In genomic region chr3:19978474-19978873, GRCm38 (mm10) we compare ENCODE assay signal across 11 mouse cellular contexts. TPM values are rescaled to one million over a fixed set of nuclear protein-coding genes. Genes with fewer than 3 reads are reported as not detected.
A peak's percentile ranks its signal among the peaks of the same experiment; 100 is the strongest.
DNase-seq lines count a peak whose midpoint lies in the region; ATAC-seq and TF ChIP-seq lines count a peak whose summit lies in the region.
"Had no signal": no experiment of that assay in that cellular context is flagged by ENCODE, and none has a peak within 500 bp of the region (broad histone marks: within the 10 kb centered on the region; RNA-seq: fewer than 3 reads in every experiment).

No protein-coding gene starts in this region.

- no peak overlapping the region for H3K4me3 ChIP-seq in lung, embryonic 14.5 days (ENCODE audit: low read depth, low read length)
- H3K4me3 ChIP-seq in liver, embryonic 16.5 days (ENCODE audit: low read depth, low read length): no peak overlapping the region
- H3K4me3 ChIP-seq: forebrain, embryonic 12.5 days had no signal

- ATAC-seq in lung, embryonic 14.5 days (ENCODE audit: insufficient read depth): no peak
- peak; percentile 86 for ATAC-seq in liver, embryonic 16.5 days (ENCODE audit: low read depth)
- ATAC-seq: intestine, embryonic 16.5 days had no signal

- no peaks in the 10 kb centered on the region for H3K27me3 ChIP-seq in lung, embryonic 14.5 days (ENCODE audit: insufficient read depth, low read length)
- no peaks in the 10 kb centered on the region for H3K27me3 ChIP-seq in liver, embryonic 16.5 days (ENCODE audit: control insufficient read depth, insufficient read depth, low read depth, low read length)
- H3K27me3 ChIP-seq: forebrain, embryonic 12.5 days had no signal

- no peaks in the 10 kb centered on the region for H3K9me3 ChIP-seq in lung, embryonic 14.5 days (ENCODE audit: low read depth, low read length)
- H3K9me3 ChIP-seq in liver, embryonic 16.5 days (replicated peaks; ENCODE audit: control insufficient read depth, low read length): no peaks in the 10 kb centered on the region
- H3K9me3 ChIP-seq: forebrain, embryonic 12.5 days had no signal

- no peak overlapping the region for H3K27ac ChIP-seq in lung, embryonic 14.5 days (ENCODE audit: low read depth)
- H3K27ac ChIP-seq in liver, embryonic 16.5 days (ENCODE audit: low read length): peak overlapping the region; percentile 62
- H3K27ac ChIP-seq: forebrain, embryonic 12.5 days had no signal

- H3K9ac ChIP-seq in lung, embryonic 14.5 days: no peak overlapping the region
- no peak overlapping the region for H3K9ac ChIP-seq in liver, embryonic 16.5 days (ENCODE audit: low read depth, low read length)
- H3K9ac ChIP-seq: forebrain, embryonic 12.5 days had no signal

- DNase-seq in adrenal gland, adult (ENCODE audit: inconsistent age in 2 of 2, low spot score in 1 of 2): peak; percentile 22 to 41
- no peak for DNase-seq in adrenal gland, postnatal 4 days (ENCODE audit: low spot score in 2 of 2)
- peak; percentile 10 for DNase-seq in lung, embryonic 14.5 days
- DNase-seq in lung, postnatal 25 days (ENCODE audit: low spot score): no peak
- peak; percentile 36 for DNase-seq in heart, postnatal 4 days
- no peak for DNase-seq in cerebellum, postnatal 36 days
- no peak for DNase-seq in cerebellum, postnatal 10 days
- DNase-seq: cerebellum, postnatal 25 days had no signal

- H3K4me1 ChIP-seq in lung, embryonic 14.5 days (ENCODE audit: insufficient read depth): no peaks in the 10 kb centered on the region
- H3K4me1 ChIP-seq in liver, embryonic 16.5 days (ENCODE audit: control insufficient read depth, low read depth, low read length): no peaks in the 10 kb centered on the region
- H3K4me1 ChIP-seq: forebrain, embryonic 12.5 days had no signal

- 27% methylated on average over 4 of the region's 4 CpGs for WGBS in lung, embryonic 14.5 days
- 44% methylated on average over 4 of the region's 4 CpGs for WGBS in liver, embryonic 16.5 days (ENCODE audit: insufficient replicate concordance)

- H3K4me2 ChIP-seq in lung, embryonic 14.5 days: no peak overlapping the region
- no peak overlapping the region for H3K4me2 ChIP-seq in liver, embryonic 16.5 days (ENCODE audit: low read depth, low read length)
- H3K4me2 ChIP-seq: forebrain, embryonic 12.5 days had no signal

- H3K36me3 ChIP-seq in lung, embryonic 14.5 days (ENCODE audit: insufficient read depth): no peaks in the 10 kb centered on the region
- no peaks in the 10 kb centered on the region; the same call in 1 of the 2 replicates for H3K36me3 ChIP-seq in liver, embryonic 16.5 days (ENCODE audit: control insufficient read depth, insufficient read depth)
- H3K36me3 ChIP-seq: forebrain, embryonic 12.5 days had no signal

- no peak for TF ChIP-seq CTCF in lung, embryonic 14.5 days (IDR thresholded peaks at IDR 0.05; ENCODE audit: low read depth)

RNA-seq across cellular contexts. Expression of gene Cp, which starts 21.6 kb away (rescaled TPM):
- total RNA-seq in adrenal gland, postnatal 4 days (2021): 100 to 1,000 TPM in 1 of 2 experiments, 10 to 100 TPM in 1; 32.9 to 105 TPM
- polyA plus RNA-seq in lung, embryonic 14.5 days (2014; fragmentation: Nextera tagmentation; extraction: Ambion mirVana): 0.89 and 1.1 TPM in 2 replicates
- 10 to 100 TPM in 1 of 2 experiments, 1 to 10 TPM in 1; 9.6 to 10.4 TPM for total RNA-seq in heart, postnatal 4 days (2021)
- polyA plus RNA-seq in liver, embryonic 16.5 days (2015; fragmentation: Nextera tagmentation; extraction: Ambion mirVana): 65.7 and 75.8 TPM in 2 replicates

RNA-seq across cellular contexts. Expression of gene Hps3, which starts 56.6 kb away (rescaled TPM):
- 10 to 100 TPM; 15.5 to 16.2 TPM for total RNA-seq in adrenal gland, postnatal 4 days (2021)
- polyA plus RNA-seq in lung, embryonic 14.5 days (2014; fragmentation: Nextera tagmentation; extraction: Ambion mirVana): 12.4 and 12.8 TPM in 2 replicates
- total RNA-seq in heart, postnatal 4 days (2021): 10 to 100 TPM; 11.1 to 12.5 TPM
- polyA plus RNA-seq in liver, embryonic 16.5 days (2015; fragmentation: Nextera tagmentation; extraction: Ambion mirVana): 5.9 and 6.6 TPM in 2 replicates

Comparison
In these comparisons a context has a peak if more than half of its experiments do, and no peak if none do; other contexts are left out.
1. DNase-seq: peak in adrenal gland, adult (2 of 2), lung, embryonic 14.5 days (single experiment) and heart, postnatal 4 days (single experiment); none in adrenal gland, postnatal 4 days (0 of 2), lung, postnatal 25 days (single experiment), cerebellum, postnatal 36 days (0 of 2) and cerebellum, postnatal 10 days (0 of 2).